Mouse (Mus musculus) brain, embryonic 18.5 days (tissue): ENCODE data around the gene Pip4k2c.
A peak's percentile ranks its signal among the peaks of the same experiment; 100 is the strongest.
"Not testable (repeated sequence)": the region's sequence is repeated elsewhere in the genome, so short reads cannot be mapped to it uniquely, and the experiment has no call there.

Source experiments
- DNase-seq: peaks from one replicate; pipeline ENCODE4 v3.0.0-alpha.2; 2012; ENCODE audit warnings: low read depth, low spot score

Pip4k2c gene

DNA sequence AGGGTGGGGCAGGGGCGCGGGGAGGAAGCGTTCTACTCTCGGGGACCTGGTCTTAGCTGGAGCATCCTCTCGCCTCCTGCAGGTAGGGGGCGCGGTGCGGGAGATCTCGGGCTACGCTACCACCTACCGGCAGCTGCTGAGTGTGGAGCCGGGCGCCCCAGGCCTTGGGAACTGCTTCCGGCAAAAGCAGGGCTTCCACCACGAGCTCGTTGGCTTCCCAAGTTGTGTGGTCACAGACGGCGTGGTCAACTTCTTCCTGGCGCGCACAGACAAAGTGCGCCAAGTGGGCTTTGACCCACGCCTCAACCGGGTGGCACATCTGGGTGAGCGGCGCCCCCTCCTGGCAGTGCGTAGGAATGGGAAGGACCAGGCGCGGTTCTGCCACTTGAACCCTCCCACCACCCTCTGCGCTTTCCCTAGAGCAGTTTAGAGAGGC, 40.5 kb downstream of the Pip4k2c start:
- no peak for DNase-seq

- DNase-seq: no peak
Measured at GRCm38 (mm10) chr10:127170002-127170401, 41.4 kb downstream of the Pip4k2c start.

DNA sequence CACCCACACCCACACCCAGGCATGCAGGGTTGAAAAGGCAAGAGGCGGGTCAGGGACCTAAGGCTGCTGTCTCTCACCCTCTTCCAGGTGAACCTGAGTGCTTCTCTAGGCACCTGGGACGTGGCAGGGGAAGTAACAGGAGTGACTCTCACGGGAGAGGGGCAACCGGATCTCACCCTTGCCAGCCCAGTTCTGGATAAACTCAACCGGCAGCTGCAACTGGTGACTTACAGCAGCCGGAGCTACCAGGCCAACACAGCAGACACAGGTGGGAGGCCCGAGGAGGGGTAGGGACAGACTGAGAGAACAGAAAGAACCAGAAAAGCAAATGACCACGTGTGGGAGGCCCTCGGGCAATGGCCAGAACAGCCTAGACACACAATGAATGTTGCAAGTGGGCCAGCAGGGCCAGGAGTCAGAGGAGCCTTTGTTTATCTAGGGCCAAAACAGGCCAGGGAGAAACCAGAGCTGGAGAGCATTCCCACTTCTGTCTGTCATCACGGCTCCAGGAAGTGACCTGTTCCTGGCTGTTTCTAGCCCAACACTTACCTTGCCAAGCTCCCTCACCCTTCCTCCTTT, 43.7 kb downstream of the Pip4k2c start:
- no peak for DNase-seq

DNA sequence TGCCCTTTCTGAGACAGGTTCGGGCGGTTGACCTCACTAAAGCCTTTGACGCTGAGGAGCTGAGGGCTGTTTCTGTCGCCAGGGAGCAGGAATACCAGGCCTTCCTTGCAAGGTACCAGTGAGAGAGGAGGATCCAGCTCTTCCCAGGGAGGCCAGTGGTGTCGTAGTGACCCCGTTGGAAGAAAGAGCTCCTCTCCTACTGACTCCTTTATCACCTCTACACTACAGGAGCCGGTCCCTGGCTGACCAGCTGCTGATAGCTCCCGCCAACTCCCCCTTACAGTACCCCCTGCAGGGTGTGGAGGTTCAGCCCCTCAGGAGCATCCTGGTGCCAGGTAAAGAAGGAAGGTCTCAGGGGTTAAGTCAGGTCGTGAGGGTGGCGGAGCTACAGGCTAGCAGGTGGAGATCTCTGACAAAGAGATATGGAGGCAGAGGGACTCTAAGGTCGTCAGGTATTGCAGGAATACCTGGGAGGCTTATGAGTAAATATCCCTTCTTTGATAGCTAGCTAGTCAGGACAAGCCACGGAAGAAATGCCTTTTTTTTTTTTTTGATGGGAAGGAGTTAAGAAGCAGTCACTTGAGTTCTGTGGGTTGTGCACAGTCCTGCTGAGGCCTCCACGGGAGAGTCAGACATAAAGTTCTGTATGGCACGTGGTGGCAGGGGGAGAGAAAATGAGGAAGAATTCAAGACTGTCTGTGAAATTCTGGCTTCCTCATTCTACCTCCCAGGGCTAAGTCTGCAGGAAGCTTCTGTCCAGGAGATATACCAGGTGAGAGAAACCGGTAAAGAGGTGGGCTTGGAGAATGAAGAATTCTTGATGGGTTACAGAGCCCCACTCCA, 44.4 kb downstream of the Pip4k2c start:
- no peak for DNase-seq

DNA sequence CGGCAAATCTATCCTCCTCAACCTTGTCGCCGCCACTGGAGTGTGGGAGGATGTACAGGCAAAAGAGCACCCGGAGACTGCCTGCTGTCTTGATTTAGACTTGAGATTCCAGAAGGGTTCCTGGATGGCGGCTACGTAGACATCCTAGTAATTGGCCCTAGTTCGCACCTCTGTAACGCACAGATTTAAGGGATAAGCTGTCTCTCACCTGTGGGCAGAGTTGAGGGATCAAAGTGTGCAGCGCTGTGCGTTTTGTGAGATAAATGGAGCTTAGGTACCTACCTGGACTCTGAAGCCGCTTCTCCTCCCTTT, 45.0 kb downstream of the Pip4k2c start:
- no peak for DNase-seq

GRCm38 (mm10) chr10:127165654-127166403, 45.6 kb downstream of the Pip4k2c start:
- DNase-seq: no peak

DNA sequence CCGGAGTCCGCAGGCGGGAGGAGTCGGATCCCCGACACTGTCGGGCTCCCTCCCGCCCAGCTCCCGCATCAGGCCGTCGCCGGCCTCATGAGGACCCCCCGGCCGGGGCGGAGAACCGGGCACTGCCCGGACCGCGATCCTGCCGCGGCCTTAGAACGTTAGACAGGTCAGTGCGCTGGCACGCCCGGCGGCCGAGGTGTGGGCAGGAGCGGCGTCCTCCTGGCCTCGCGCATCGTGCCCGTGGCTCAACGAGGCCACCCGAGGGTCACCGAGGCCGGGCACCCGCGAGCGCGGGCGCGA, 46.1 kb downstream of the Pip4k2c start:
- no peak for DNase-seq

DNA sequence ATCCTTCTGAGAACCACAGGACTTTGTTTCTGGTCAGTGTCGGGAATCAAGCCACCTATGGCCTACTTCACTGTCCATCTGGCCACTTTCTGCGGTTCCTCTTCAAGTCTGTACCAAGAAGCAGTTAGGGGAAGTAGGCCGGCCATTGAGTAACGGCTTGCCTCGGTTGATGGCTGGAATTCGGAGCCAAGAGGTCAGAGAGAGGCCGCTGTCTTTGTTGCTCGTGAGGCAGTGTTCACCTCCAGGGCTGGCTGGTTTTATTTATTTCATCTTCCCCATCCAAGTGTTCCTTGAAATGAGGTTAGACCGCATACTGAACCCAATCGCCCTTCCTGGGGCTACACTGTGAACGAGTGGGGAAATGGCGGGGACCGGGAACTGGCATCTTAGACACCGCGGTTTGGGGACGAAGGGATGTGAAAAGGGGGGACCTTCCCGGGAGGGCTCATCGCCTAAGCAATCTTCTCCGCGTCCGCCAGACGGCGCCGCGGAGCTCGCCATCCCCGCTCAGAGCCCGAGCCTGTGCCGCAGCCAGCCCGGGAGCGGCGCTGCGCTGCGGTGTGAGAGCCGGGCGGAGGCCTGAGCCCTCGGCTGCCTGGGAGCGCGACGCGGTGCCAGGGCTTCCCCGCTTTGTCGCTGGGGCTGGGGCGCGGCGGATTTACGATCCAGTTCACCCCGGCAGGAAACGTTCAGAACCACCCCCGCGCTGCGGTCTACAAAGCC, 46.6 kb downstream of the Pip4k2c start, which contains the start of gene B4galnt1:
TSS of gene B4galnt1 (plus strand) at position 595 of the 723 bp plus-strand sequence.
- peak; percentile 75 for DNase-seq

- DNase-seq: no peak
Measured at GRCm38 (mm10) chr10:127164190-127164589, 47.2 kb downstream of the Pip4k2c start.

- not testable (repeated sequence) for DNase-seq
Measured at GRCm38 (mm10) chr10:127162771-127163261, 48.6 kb downstream of the Pip4k2c start.

- DNase-seq: no peak
Measured at GRCm38 (mm10) chr10:127160728-127161127, 50.7 kb downstream of the Pip4k2c start.

DNA sequence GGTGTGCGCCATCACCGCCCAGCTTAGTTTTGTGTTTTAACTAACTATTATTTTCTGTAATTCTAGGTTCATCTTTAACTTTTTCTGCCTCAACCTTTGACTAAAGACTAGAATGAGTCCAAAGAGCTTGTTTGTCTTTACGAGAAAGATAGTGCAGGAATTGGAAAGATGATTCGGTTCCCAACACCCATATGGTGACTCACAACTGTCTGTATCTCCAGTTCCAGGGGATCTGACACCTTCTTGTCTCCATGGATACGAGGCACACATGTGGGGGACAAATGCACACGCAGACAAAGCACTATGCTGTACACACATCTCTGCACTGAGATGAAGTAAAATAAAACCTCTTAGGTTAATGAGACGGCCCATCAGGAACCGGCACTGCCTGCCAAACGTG, 51.3 kb downstream of the Pip4k2c start:
- no peak for DNase-seq

- no peak for DNase-seq
Measured at GRCm38 (mm10) chr10:127158471-127158870, 52.9 kb downstream of the Pip4k2c start.

- DNase-seq: no peak
Measured at GRCm38 (mm10) chr10:127156511-127156910, 54.9 kb downstream of the Pip4k2c start.

- DNase-seq: no peak
Measured at GRCm38 (mm10) chr10:127156089-127156488, 55.3 kb downstream of the Pip4k2c start.

GRCm38 (mm10) chr10:127154652-127155051, 56.7 kb downstream of the Pip4k2c start:
- DNase-seq: no peak

GRCm38 (mm10) chr10:127154241-127154640, 57.1 kb downstream of the Pip4k2c start:
- no peak for DNase-seq

GRCm38 (mm10) chr10:127153323-127153722, 58.1 kb downstream of the Pip4k2c start:
- no peak for DNase-seq

- not testable (repeated sequence) for DNase-seq
Measured at GRCm38 (mm10) chr10:127152556-127152955, 58.8 kb downstream of the Pip4k2c start.

GRCm38 (mm10) chr10:127151233-127151632, 60.2 kb downstream of the Pip4k2c start:
- not testable (repeated sequence) for DNase-seq

DNA sequence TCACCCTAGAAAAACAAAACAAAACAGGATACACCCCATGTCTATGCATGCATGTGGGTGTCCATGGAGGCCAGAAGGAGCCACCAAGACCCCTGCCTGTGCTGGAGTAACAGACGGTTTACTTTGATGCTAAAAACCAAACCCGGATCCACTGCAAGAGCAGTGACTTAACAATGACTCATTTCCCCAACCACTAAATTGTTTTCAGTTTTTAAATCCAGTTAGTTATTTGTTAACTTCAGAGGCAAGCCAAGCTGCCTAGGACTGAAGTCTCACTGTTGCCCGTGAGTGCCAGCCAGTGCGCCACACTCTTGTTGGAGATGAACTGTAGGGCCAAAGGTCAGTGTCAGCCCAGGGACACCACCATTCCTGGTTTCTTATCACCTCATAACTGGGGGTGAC, 60.9 kb downstream of the Pip4k2c start:
- DNase-seq: no peak

GRCm38 (mm10) chr10:127147135-127147534, 64.2 kb downstream of the Pip4k2c start:
- DNase-seq: no peak
